Mouse (Mus musculus) bone marrow macrophage, adult 2 months (primary cell): ENCODE results near the gene Prkar2a. TPM values are rescaled to one million over a fixed set of nuclear protein-coding genes. Genes with fewer than 3 reads are reported as not detected.
A peak's percentile ranks its signal among the peaks of the same experiment; 100 is the strongest.

Experiments used
- H3K27ac ChIP-seq: 2 replicates; pipeline ENCODE4 v1.5.1; 2012; ENCODE audit warnings: low read depth, low read length; ENCODE audit not compliant: insufficient read depth
- H3K4me1 ChIP-seq: 2 replicates; pipeline ENCODE4 v1.6.1; 2012; ENCODE audit warnings: low read length; ENCODE audit not compliant: control insufficient read depth, insufficient read depth
- H3K4me3 ChIP-seq: 2 replicates; pipeline ENCODE4 v1.5.1; 2012; ENCODE audit warnings: mild to moderate bottlenecking, low read length, moderate library complexity; ENCODE audit not compliant: insufficient read depth
- CTCF ChIP-seq: IDR thresholded peaks from 2 replicates; pipeline ENCODE4 v1.5.1; 2012; ENCODE audit warnings: low read depth, mild to moderate bottlenecking, low read length, moderate library complexity
- POLR2A ChIP-seq: IDR thresholded peaks from 2 replicates; pipeline ENCODE4 v1.6.1; 2012; ENCODE audit warnings: mild to moderate bottlenecking, low read depth, low read length, borderline replicate concordance
- polyA plus RNA-seq: library from polyadenylated mRNA; stranded (reverse); fragments of >200 nt; gene quantifications from 2 replicates; pipeline ENCODE4 v1.2.4, GENCODE M21; 2012; ENCODE audit not compliant: missing spikeins, insufficient read depth, insufficient read length

The Prkar2a gene
- polyA plus RNA-seq, 1 experiment: 37.6 TPM

GRCm38 (mm10) chr9:108691846-108692225, 2.7 kb downstream of the Prkar2a start:
- peak overlapping the region; percentile 73 for H3K4me3 ChIP-seq
- no peak for TF ChIP-seq POLR2A
- TF ChIP-seq CTCF: no peak
- H3K27ac ChIP-seq: peak overlapping the region; percentile 79
- peaks cover 16% of the 10 kb centered on the region for H3K4me1 ChIP-seq

GRCm38 (mm10) chr9:108692226-108693041, 3.3 kb downstream of the Prkar2a start:
- Histone ChIP-seq H3K4me3 (peak overlapping the region; percentile 73), H3K4me1 (peaks cover 16% of the 10 kb centered on the region), H3K27ac (peak overlapping the region; percentile 28)
- no peak for TF ChIP-seq POLR2A
- TF ChIP-seq CTCF: no peak

- peak overlapping the region; percentile 73; the same call in 1 of the 2 replicates for H3K4me3 ChIP-seq
- H3K4me1 ChIP-seq: peaks cover 18% of the 10 kb centered on the region
- H3K27ac ChIP-seq: 0 out of 2 replicates have a peak overlapping the region, but pooled peaks have one; percentile 19
- TF ChIP-seq POLR2A (no peak), CTCF (no peak)
Measured at GRCm38 (mm10) chr9:108693946-108694345, 4.8 kb downstream of the Prkar2a start.

GRCm38 (mm10) chr9:108694533-108694932, 5.4 kb downstream of the Prkar2a start:
- TF ChIP-seq CTCF (no peak), POLR2A (no peak)
- Histone ChIP-seq H3K27ac (0 out of 2 replicates have a peak overlapping the region, but pooled peaks have one; percentile 8), H3K4me1 (peaks cover 18% of the 10 kb centered on the region), H3K4me3 (no peak overlapping the region)

GRCm38 (mm10) chr9:108702476-108702875, 13.4 kb downstream of the Prkar2a start:
- Histone ChIP-seq H3K27ac (no peak overlapping the region), H3K4me1 (peaks cover 35% of the 10 kb centered on the region), H3K4me3 (no peak overlapping the region)
- TF ChIP-seq POLR2A (no peak), CTCF (no peak)

GRCm38 (mm10) chr9:108703373-108704110, 14.4 kb downstream of the Prkar2a start:
- no peak overlapping the region for H3K27ac ChIP-seq
- H3K4me3 ChIP-seq: no peak overlapping the region
- peaks cover 34% of the 10 kb centered on the region for H3K4me1 ChIP-seq
- no peak for TF ChIP-seq POLR2A
- TF ChIP-seq CTCF: no peak

- peaks cover 32% of the 10 kb centered on the region for H3K4me1 ChIP-seq
- no peak overlapping the region for H3K4me3 ChIP-seq
- H3K27ac ChIP-seq: no peak overlapping the region
- TF ChIP-seq CTCF: no peak
Measured at GRCm38 (mm10) chr9:108704591-108704990, 15.5 kb downstream of the Prkar2a start.

GRCm38 (mm10) chr9:108707212-108707611, 18.1 kb downstream of the Prkar2a start:
- Histone ChIP-seq H3K4me3 (no peak overlapping the region), H3K4me1 (peaks cover 26% of the 10 kb centered on the region), H3K27ac (no peak overlapping the region)
- no peak for TF ChIP-seq POLR2A
- TF ChIP-seq CTCF: no peak

GRCm38 (mm10) chr9:108708833-108709232, 19.7 kb downstream of the Prkar2a start:
- no peak overlapping the region for H3K4me3 ChIP-seq
- H3K4me1 ChIP-seq: peaks cover 21% of the 10 kb centered on the region
- no peak for TF ChIP-seq CTCF
- TF ChIP-seq POLR2A: no peak
- no peak overlapping the region for H3K27ac ChIP-seq

GRCm38 (mm10) chr9:108710767-108711166, 21.7 kb downstream of the Prkar2a start:
- H3K4me3 ChIP-seq: no peak overlapping the region
- TF ChIP-seq POLR2A: no peak
- TF ChIP-seq CTCF: no peak
- no peak overlapping the region for H3K27ac ChIP-seq
- H3K4me1 ChIP-seq: peaks cover 10% of the 10 kb centered on the region
